Mouse (Mus musculus) cerebellum, adult 2 months (tissue): ENCODE measurements at regions not wholly inside any gene's neighbourhood (a gene's known extent, or its start where the extent isn't known, plus 50 kb on each side); places are given as distances from the start of the nearest gene placed in this dataset.

Experiments used
- CTCF ChIP-seq: fragments of 200-500 bp; IDR thresholded peaks from 2 replicates; pipeline ENCODE4 v1.5.1; 2011; ENCODE audit warnings: low read depth, mild to moderate bottlenecking, control low read depth, low read length, moderate library complexity, borderline replicate concordance; ENCODE audit not compliant: insufficient read depth
- POLR2A ChIP-seq: fragments of 200-500 bp; IDR thresholded peaks from 2 replicates; pipeline ENCODE4 v1.6.1; 2011; ENCODE audit warnings: low read length, control low read depth, borderline replicate concordance; ENCODE audit not compliant: insufficient read depth

DNA sequence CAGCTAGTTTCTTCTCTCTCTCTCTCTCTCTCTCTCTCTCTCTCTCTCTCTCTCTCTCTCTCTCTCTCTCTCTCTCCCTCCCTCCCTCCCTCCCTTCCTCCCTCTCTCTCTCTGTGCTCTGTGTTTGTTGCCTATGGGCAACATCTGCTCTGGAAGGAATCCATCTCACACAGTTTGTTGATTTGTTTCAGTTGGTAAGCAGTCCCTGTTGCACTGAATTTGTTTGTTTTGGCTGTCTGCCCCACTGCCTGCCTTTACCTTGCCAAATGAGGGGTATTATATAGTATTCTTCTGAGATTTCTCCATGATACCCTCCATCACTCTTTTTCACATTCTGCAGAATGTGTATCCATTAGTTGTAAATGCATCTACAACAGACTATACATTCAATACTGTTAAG is 401.8 kb downstream of the Rfpl4b start:
- TF ChIP-seq CTCF, result no peak
- TF ChIP-seq POLR2A, result no peak
